Mouse (Mus musculus) cerebellum, postnatal 14 days (tissue): ENCODE data around the gene Kdm4b.

Source experiments
- DNase-seq, 2 experiments: peaks; one replicate each; pipeline ENCODE4 v3.0.0; 2021; ENCODE audit warnings: mixed read lengths in 2 of 2

Gene Kdm4b

GRCm38 (mm10) chr17:56348586-56348985 is 22.7 kb downstream of the Kdm4b start:
- no peak for DNase-seq

DNA sequence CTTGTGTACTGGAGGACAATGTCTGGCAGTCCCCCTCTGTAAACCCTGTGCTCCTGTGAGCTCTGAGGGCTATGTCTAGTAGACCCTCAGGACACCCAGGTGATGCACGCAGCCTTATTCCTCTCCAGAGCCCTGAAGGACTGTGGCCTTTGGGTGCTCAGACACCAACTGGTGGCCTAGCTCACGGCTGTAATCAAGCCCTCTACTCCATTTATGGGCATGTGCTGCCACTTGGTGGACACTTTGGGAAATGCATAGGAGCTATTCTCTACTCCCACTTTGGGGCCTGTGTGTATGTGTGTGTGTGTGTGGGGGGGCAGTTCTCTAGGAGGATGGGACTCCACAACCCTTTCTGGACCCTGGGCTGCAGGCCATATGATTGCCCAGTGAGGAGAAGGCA is 24.8 kb downstream of the Kdm4b start:
- DNase-seq: peak; percentile 91 to 97

- peak; percentile 89 for DNase-seq
Observed at GRCm38 (mm10) chr17:56356921-56357885, 31.3 kb downstream of the Kdm4b start.

GRCm38 (mm10) chr17:56359183-56359725 is 33.4 kb downstream of the Kdm4b start:
- DNase-seq: peak in 1 of 2 experiments; percentile 34

GRCm38 (mm10) chr17:56359864-56360263 is 34.0 kb downstream of the Kdm4b start:
- peak in 1 of 2 experiments; percentile 42 for DNase-seq

DNA sequence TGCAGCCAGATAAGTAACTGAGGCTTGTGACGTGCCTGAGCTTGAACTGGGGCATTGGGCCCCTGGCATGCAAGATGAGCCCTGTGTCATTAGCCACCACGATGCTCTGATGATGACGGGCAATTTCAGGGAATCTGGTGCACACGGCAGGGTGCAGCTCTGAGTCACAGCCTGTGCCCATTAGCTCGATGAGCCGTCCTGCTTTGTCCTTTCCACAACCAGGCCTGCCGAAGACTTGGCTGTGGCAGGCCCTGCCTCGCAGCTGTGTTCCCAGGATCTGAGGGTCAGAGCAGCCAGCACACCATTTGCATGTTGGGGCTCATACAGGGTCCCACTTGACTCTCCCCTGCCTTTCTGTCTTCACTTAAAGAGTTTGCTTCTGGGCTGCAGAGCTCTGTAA is 34.6 kb downstream of the Kdm4b start:
- DNase-seq: peak; percentile 68 to 77

DNA sequence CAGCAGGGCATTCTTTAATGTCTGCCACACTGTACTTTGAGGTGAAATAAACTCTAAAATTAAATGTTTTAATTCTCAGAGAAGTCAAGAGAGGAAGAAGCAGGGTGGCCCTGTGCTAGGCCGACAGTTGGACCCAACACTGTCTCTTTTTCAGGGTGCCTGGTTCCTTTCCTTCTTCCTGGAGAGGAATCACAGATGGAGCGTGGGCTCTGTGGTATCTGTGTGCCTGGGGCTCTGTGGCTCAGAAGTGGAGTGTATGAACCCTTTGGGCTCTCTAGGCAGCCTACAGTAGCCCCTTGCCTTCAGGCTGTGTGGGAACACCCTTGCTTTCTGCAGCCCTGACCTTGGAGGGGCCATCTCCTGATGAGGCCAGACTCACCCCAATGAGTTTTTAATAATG is 35.7 kb downstream of the Kdm4b start:
- no peak for DNase-seq

DNA sequence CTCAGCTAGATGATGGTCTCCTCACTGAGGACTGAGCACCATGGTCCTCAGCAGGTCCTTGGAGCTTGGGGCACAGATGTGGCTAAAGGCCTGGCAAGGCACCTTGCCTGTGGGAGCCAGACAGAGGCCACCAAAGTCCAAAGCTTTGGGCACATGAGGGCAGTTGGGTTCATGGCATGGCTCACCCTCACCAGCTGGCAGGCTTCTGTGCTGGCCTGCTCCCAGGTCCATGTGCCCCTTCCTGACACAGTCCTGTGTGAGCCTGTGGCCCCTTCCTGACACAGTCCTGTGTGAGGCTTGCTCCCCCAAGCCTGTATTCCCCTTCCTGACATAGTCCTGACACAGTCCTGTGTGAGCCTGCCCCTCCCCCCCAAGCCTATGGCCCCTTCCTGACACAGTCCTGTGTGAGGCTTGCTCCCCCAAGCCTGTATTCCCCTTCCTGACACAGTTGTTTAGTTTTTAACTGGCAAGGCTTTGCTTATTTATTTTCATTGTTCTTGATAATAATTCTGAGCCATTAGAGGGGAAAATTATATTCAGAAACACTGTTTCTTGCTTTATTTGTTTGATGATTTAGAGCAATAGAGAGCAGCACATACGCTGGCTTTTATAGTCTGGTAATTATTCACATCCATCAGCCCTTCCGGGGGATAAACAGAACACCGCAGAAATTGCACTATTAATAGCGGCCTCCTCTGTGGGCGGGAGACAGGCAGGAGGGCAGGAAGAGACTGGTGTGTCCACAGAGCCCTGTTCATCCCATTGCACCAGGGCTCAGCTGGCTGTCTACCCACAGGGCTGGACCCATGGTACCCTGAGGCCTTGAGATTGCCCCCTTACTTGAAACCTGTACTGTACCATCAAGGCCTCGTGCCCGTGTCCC is 40.2 kb downstream of the Kdm4b start:
- DNase-seq: no peak

- no peak for DNase-seq
Observed at GRCm38 (mm10) chr17:56368291-56368790, 42.5 kb downstream of the Kdm4b start.

- no peak for DNase-seq
Observed at GRCm38 (mm10) chr17:56370090-56370489, 44.2 kb downstream of the Kdm4b start.

DNA sequence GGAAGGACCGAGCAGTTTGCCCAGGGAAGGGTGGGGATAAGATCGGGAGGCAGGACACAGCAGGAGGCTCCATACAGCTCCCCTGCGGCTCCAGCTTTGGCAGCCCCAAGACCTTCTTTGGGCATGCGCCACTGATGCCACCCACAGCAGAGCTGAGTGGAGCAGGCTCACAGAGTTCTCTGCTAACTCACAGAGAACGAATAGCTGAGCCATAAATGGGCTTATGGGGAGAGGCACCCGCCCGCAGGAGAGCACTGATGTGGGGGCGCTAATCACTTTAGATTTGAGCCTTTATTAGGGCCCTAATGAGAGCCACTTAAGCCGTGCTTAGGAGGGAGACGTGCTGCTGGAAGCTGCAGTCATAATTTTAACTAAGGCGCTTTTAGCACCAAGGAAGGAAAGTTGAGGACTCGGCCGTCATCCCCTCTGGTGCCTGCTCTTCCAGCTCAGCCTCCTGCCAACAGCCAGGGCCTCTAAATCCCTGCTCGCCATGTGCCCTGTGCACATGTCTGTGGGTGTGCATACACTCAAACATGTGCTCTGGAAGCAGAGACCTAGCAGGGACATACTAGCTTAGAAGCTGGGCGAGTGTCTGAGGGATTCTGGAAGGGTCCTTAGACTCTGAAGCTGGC is 45.3 kb downstream of the Kdm4b start:
- DNase-seq: no peak

GRCm38 (mm10) chr17:56372109-56372508 is 46.2 kb downstream of the Kdm4b start:
- no peak for DNase-seq

DNA sequence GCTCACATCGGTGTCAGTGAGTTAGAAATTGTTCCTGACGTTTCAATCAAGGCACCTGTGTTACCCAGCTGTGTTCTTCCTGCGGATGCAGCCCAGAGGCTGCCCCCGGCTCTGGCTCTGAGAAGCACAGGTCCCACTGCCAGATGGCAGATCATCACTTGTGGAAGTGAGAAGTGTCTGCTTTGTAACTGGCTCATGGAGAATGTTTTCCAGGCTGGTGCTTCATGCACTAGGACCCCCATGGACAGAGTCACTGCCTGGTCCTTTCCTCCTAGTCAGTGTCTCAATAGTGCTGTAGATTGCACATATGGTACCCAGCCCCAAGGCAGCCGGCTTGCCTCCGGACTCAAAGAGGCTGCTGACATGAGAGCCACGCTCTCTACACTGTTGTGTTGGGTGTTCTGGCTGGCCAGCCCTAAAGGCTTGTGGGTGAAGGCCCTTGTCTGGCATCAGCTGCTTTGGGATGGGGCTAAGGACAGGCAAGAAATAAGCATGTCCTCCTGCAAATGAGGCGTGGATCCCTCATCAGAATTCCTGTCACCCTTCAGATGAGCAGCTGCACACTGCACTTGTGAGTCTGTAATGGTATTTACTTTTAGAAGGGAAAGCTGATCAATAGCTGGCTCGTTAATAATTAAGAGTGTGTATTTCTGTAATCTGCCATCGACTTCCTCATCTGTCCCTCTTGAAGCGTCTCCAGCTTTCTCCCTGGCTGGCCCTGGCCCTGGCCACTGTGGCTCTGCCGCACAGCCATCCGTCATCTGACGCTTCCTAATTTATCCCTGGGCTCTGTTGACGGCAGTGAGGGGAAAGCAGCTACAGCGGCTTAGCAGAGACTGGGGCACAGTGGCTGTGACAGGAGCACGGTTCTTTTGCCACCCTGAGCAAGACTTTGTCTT is 47.5 kb downstream of the Kdm4b start:
- DNase-seq: peak in 1 of 2 experiments; percentile 50

DNA sequence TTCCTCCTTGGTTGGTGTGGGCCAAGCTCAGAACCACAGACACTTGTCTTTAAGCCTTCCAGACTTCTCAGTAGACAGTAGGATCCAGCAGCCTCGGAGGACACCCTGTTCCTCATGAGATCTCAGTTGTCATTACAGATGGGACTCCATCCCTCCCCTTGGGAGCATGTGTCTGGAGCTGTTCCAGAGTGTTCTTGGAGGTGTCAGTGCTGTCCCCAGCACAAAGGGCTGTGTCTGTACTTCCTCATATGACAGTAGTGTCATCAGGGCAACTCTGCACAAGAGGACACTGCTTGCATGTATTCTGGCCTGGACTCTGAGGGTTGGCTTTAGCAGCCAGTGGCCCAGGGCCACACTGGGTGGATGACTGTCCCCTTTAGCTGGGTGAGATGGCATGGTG is 49.0 kb downstream of the Kdm4b start:
- peak in 1 of 2 experiments; percentile 50 for DNase-seq

- DNase-seq: peak in 1 of 2 experiments; percentile 62
Observed at GRCm38 (mm10) chr17:56379281-56379834, 53.5 kb downstream of the Kdm4b start.

DNA sequence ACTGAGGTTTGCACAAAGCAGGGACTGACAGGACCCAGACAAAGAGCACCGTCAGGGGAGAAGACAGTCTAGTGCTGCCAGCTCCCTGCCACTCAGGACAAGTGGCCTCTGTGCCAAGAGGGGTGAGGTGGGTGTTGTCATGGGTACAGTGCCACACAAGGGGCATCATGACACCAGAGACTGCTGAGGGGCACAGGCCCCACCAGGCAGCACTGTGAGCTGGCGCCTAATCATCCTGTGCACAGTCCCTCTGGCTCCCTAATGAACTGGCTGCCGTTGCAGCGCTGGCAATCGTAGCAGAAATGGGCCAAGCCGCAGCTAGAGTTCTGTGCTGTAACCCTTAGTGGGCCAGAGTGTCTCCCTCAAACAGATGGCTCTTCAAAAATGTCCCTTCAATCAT is 54.4 kb downstream of the Kdm4b start:
- DNase-seq: peak; percentile 82 to 85

DNA sequence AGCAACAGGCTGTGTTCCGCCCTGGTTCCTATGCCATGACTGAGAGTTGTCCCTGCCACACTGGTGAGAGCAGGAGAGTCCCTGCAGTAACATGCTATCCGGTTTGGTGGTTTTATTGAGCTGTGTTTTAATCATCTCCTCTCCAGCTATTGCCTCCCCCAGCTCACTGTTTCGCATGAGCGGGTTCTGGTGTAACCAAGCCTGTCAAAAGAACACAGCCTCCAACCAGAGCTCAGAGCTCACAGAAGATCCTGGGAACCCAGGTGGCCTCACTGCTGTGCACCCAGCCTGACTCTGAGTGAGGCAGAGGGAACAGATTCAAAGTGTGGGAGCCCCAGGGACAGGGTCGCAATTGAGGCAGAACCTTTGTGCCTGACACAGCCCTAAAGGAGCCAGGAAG is 55.3 kb downstream of the Kdm4b start:
- no peak for DNase-seq

GRCm38 (mm10) chr17:56382997-56383396 is 57.1 kb downstream of the Kdm4b start:
- no peak for DNase-seq

DNA sequence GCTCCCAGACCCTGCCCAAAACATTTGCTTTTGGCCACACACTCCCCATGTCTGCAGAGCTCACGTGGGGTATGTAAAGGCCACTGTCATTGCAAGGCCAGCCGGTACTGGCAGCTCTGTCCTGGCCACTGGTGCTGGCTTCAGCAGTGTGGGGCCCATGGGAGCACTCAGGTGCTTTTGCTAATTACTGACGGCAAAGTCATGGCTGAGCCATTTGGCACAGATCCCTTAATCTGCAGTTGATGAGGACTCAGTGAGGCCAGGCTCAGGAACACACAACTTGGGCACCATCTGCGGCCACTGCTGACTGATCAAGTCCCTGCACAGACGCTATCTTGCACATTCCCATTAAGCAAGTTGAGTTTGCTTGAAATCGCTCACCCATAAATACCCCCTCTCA is 59.0 kb downstream of the Kdm4b start:
- peak; percentile 58 to 65 for DNase-seq

DNA sequence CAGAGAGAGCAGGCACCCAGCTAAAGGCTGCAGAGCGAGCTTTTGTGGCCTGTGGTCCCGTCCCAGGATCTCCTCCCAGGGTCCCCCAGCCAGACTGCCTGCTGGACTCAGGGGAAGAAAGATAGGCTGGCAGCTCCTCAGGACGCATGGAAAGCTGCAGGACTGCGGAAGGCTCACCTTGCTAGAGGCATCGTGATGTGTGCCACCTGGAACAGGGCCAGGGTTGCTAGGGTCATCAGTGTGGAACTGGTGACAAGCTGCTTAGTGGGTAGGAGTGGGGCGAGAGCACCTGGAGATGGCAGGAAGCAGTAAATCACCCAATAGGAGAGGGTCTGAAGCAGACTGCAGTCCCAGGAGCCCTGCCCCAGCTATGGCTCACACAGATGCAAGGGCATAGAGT is 61.8 kb downstream of the Kdm4b start:
- peak; percentile 74 to 84 for DNase-seq

DNA sequence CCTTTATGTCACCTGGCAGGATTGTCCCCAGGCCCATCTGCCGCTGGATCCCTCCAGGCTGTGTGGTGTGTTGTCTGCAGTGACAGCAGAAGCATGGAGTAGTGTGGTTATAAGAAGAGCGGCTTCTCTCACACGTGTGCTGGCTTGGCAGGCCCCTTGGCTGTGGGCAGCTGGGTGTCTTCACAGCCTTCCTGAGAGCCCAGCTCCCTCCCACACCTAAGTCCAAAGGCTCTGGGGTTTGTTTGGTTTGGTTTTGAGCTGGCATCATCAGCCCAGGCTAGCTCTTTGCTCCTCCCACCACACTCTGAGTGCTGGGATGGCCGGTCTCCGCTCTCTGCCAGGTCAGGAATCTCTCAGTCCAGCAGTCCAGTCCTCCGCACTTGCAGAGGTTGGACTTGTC is 67.4 kb downstream of the Kdm4b start:
- no peak for DNase-seq
